Mouse (Mus musculus): Measurements from ENCODE around the gene Ufd1.

Gene Ufd1

GRCm38 (mm10) chr16:18811468-18812384 lies at the start of gene Ufd1, which contains the start of gene Cdc45:
Ufd1 (plus strand) TSS chr16:18811779.
Cdc45 (minus strand) TSS chr16:18811987.
- peak; percentile 91 to 93 for DNase-seq (ENCODE audit: low spot score in 2 of 2)

- DNase-seq (ENCODE audit: low spot score in 2 of 2) = no peak
Measured at GRCm38 (mm10) chr16:18762960-18763359, 48.6 kb upstream of the Ufd1 start.

- DNase-seq (ENCODE audit: low spot score in 2 of 2) = no peak
Measured at GRCm38 (mm10) chr16:18766390-18766789, 45.2 kb upstream of the Ufd1 start.

- no peak for DNase-seq (ENCODE audit: low spot score in 2 of 2)
Measured at GRCm38 (mm10) chr16:18769501-18769900, 42.1 kb upstream of the Ufd1 start.

- no peak for DNase-seq (ENCODE audit: low spot score in 2 of 2)
Measured at GRCm38 (mm10) chr16:18773936-18774335, 37.6 kb upstream of the Ufd1 start.

DNA sequence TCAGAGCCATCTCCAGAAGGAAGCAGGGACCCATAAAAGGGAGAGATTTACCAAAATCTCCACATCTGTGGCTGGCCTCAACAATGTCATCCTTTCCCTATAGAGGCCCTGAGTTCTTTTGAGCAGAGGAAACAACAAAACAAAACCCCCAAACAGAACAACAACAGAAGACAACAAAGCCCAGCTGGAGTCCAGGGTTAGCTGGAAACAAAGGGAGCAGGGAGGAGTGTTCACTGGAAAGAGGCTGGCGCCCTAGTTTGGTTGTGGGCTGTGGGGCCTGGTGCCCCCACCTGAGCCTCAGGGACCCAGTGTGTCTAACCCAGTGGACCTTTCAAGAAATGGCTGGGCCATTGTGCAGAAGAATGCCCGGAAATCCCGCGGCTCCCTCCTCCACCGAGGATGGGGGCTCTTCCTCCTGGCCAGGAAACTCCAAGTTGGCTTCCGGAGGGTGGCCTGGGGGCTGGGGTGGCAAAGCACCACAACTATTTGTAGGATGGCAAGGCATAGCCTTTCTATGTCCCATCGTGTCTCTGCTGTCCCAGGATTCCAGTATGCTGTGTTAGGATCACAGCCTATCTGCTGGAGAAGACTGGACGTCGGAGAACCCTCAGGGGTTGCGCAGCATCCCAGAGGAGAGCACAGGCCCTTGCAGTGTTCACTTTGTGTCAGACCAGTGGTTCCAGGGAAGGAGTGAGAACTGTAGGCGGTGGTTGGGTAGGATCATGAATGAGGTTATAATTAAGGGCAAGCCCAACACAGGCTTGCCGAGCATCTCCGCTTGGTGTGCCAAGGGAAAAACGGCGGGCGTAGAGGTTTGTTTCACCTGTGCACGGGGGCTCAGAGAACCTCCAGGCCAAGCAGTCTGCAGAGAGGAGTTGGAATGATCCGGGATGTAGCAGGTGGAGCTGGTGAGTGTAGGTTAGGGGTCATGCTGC lies 35.7 kb upstream of the Ufd1 start:
- DNase-seq (ENCODE audit: low spot score in 2 of 2) = no peak

DNA sequence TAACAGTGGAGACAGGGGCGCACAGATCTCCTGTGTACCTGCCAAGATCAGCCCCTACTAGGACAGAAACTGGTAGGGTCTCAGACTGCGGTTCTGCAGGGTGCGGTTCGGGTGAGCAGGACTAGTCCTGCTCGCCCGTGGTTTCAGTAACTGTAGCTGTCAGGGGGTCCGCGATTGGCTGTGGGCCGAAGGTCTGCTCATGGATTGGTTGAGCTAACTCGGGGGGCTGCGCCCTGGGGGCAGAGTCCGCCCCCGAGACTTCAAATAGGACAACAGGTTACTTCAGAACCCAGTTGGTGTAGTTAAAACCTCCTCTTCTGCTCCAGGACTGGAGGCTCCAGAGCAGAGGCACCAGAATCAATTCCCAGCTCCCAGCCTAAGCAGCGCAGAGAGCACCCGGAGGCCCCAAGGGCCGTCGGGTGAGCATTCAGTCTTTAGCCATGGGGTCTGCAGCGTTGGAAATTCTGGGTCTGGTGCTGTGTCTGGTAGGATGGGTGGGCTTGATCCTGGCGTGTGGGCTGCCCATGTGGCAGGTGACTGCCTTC lies 35.0 kb upstream of the Ufd1 start, which contains the start of gene Cldn5:
TSS of gene Cldn5 (plus strand) at position 292 of the 545 bp plus-strand sequence.
- DNase-seq (ENCODE audit: low spot score in 2 of 2) = no peak

DNA sequence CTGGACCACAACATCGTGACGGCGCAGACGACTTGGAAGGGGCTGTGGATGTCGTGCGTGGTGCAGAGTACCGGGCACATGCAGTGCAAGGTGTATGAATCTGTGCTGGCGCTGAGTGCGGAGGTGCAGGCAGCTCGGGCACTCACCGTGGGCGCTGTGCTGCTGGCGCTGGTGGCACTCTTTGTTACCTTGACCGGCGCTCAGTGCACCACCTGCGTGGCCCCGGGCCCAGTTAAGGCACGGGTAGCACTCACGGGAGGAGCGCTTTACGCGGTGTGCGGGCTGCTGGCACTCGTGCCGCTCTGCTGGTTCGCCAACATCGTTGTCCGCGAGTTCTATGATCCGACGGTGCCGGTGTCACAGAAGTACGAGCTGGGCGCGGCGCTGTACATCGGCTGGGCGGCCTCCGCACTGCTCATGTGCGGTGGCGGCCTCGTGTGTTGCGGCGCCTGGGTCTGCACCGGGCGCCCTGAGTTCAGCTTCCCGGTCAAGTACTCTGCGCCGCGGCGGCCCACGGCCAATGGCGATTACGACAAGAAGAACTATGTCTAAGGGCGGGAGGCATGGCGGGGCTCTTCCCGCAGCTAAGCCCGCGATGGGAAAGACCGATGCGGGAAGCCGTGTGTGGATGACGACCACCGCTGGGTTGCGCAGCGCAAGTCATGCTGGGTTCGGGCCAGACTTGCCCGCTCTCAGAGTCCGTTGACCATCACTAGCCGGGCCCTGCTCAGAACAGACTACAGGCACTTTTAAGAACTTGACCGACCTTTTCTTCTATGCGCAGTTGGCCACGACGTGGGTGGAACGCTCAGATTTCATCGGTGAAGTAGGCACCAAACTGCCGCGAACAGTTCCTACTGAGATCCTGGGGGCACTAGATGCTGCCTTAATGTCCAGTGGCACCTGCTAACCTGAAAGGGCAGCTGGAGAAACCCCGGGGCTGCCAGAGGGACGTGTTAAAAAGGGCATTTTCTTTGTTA lies 34.2 kb upstream of the Ufd1 start:
- no peak for DNase-seq (ENCODE audit: low spot score in 2 of 2)

DNA sequence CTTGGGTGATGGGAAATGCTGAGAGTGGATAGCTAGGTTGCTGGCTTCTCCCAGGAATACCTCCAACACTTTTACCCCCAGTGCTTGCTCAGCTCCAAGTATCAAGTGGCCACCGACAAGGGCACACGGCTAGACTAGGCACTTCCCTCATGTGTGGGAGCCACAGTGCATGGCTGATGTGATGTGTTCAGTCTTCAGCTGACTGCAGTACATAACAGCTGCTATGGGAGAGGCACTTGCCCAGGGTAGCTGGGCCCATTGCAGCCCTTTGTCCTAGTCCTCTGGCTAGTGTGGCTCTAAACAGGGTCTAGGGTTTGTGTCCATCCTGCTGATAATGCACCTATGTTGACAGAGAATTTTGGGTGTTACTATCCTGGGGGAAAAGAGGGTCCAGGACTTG lies 33.1 kb upstream of the Ufd1 start:
- no peak for DNase-seq (ENCODE audit: low spot score in 2 of 2)

DNA sequence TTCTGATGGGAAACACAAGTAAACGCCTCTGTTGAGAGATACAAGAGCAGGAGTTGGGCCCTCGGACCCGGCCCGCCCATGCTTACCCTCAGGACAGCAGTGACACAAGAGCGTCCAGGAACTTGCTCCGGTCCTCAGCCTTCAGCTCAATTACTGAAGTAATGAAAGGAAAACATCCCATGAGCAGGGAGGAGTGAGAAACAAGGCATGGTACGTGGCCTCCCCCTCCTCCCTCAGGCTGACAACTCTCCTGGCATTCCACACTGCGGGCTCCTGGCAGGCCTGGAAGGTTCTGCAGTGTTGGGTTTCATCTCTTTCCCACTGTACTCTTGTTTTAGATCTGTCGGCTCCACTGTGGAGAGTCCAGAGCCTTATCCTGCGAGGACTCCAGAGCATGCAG lies 29.8 kb upstream of the Ufd1 start:
- no peak for DNase-seq (ENCODE audit: low spot score in 2 of 2)

DNA sequence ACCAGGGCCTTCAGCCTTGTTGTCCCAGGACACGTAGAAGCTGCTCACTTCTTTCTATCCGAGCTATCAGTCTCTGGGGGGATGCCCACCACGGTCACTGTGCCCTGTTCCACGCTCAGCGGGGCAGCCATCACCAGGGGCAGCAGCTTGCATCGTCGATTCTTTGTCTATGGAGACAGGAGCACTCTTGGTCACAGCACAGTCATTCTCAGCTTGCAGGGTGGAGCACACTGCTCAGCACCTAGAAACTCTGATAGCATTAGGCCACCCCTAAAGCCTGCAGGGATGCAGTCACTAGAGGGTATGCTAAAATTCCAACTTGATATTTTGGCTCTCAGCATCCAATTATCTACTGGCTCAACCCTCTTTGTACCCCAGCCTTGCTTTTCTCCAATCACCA lies 26.6 kb upstream of the Ufd1 start:
- no peak for DNase-seq (ENCODE audit: low spot score in 2 of 2)

- no peak for DNase-seq (ENCODE audit: low spot score in 2 of 2)
Measured at GRCm38 (mm10) chr16:18785485-18785884, 26.1 kb upstream of the Ufd1 start.

DNA sequence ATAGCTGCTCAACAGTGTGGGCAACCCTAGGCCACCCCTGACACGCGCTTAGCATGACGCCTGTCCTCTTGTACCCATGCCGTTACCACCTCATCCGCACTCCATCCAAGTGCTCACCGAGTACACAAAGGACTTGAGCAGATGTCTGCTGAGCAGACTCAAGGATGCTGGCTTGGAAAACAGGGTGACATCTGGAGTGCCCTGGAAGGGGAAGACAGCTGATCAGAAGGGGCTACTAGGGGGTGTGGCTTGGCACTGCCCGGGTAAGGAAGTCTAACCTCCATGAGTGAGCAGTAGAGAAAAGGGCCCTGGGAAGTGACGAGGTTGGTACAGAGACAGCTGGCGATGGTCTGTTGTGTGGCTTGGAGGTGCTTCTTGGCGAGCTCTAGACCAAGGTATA lies 24.9 kb upstream of the Ufd1 start:
- no peak for DNase-seq (ENCODE audit: low spot score in 2 of 2)

GRCm38 (mm10) chr16:18788627-18789406 lies 22.8 kb upstream of the Ufd1 start:
- DNase-seq (ENCODE audit: low spot score in 2 of 2) = no peak

DNA sequence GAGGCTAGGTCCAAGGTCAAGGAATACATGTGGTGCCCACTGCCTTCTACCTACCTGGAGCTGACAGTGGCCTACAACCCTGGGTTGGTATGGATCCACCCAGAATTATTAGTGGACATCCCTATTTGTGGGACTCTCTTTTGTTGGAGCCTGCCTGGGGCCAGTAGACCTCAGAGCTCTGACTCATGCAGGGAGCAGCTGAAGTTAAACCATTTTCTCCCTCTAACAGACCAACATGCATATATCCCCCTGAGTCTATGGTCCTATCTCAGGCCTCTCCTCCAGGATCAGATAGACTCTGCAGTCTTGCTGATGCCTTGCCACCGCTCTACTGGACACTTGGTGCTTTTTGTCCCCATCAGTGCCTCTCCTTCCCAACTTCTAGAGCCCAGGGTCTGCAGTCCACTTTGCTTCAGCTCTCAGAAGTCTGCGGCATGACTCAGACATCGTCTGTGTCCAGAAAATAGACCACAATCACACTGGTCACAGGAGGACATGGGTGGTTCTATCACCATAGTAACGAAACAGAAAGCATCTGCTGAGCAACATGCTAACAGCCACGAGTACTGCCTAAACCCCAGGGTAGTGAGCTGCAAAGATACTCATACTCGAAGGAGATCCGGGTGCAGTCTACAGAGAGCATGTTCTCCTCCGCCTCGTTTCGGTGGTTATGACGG lies 16.2 kb upstream of the Ufd1 start:
- peak in 1 of 2 experiments; percentile 35 for DNase-seq (ENCODE audit: low spot score in 2 of 2)

GRCm38 (mm10) chr16:18796645-18797044 lies 14.9 kb upstream of the Ufd1 start:
- no peak for DNase-seq (ENCODE audit: low spot score in 2 of 2)

DNA sequence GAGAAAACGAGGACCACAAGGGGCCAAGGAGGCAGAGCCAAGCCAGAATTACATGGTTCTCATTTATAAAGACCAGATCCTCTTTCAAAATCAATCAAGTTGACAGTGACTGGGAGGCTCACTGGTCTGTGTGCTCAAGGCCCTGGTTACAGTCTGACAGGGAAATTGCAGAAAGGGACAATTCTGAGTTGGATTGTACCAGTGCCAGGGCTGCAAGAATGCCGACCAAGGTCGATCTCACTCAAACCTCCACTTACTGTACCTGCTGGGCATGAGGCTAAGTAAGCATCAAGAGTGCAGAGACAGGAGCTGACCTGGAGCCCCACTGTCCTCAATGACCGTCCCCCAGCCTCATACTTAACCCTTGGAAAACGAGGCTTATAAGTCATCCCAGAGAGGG lies 13.4 kb upstream of the Ufd1 start:
- no peak for DNase-seq (ENCODE audit: low spot score in 2 of 2)

DNA sequence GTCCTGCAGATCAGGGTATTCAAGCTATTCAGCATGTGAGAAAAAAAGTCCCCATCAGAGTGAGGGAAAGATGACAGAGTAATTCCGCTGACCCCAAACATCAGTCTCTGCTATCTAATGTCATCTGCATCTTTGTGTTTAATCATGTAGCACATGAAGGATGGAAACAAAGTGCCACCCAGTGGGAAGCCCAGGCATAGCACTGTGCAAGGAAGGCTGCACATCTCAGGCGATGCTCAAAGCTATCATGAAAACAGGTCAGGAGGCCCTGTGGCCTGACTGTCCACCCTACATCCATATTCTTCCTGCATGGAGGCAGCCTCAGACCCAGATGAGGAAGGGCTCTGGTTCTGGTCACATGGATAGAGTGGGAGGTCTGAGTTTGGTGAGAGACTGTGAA lies 12.7 kb upstream of the Ufd1 start:
- peak in 1 of 2 experiments; percentile 74 for DNase-seq (ENCODE audit: low spot score in 2 of 2)

DNA sequence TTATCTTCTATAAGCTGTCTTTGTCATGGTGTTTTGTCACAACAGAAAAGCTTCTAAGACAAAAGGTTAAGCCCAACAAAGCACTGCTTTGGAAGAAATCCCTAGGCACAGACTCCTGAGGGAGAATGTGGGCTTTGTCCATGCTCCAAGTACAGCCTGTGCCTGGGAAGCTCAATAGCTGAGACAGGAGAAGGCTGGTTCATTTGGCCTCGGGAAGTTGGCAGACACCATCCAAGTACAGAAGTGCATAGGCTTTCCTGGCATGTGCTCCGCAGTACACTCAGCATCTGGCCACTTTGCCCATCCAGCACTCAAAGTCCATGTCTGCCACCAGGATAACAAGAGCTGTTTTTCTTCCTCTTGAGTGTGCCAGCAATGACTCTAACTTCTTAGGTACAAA lies 5.8 kb upstream of the Ufd1 start:
- DNase-seq (ENCODE audit: low spot score in 2 of 2) = no peak

Measured in left cerebral cortex, adult 9 months (tissue).